Mouse (Mus musculus) liver, postnatal 0 days (tissue): ENCODE results near the gene Lrrc75b. TPM values are rescaled to one million over a fixed set of nuclear protein-coding genes. Genes with fewer than 3 reads are reported as not detected.
A peak's percentile ranks its signal among the peaks of the same experiment; 100 is the strongest.

Source experiments
- ATAC-seq: fragments of 200-750 bp; cut with Nextera tagmentation; 2 replicates; pipeline ENCODE4 v1.8.0; 2017; ENCODE audit warnings: mild to moderate bottlenecking, moderate library complexity
- DNase-seq: peaks from one replicate; pipeline ENCODE4 v3.0.0-alpha.2; 2016
- H3K27ac ChIP-seq: fragments of 300-500 bp; sonication (generic); 2 replicates; pipeline ENCODE4 v1.5.1; 2014; ENCODE audit warnings: antibody characterized with exemption, moderate library complexity, mild to moderate bottlenecking, low read depth
- H3K27me3 ChIP-seq: fragments of 300-500 bp; sonication (generic); 2 replicates; pipeline ENCODE4 v1.6.1; 2014; ENCODE audit warnings: low read length, control low read depth, mixed read lengths; ENCODE audit not compliant: insufficient read depth
- H3K36me3 ChIP-seq: fragments of 300-500 bp; sonication (generic); replicated peaks from 2 replicates; pipeline ENCODE4 v1.6.1; 2014; ENCODE audit warnings: mild to moderate bottlenecking, control low read depth, low read length, moderate library complexity, mixed read lengths; ENCODE audit not compliant: insufficient read depth
- H3K4me1 ChIP-seq: fragments of 300-500 bp; sonication (generic); 2 replicates; pipeline ENCODE4 v1.6.1; 2014; ENCODE audit warnings: antibody characterized with exemption, mild to moderate bottlenecking, control low read depth; ENCODE audit not compliant: insufficient read depth
- H3K4me2 ChIP-seq: fragments of 300-500 bp; sonication (generic); 2 replicates; pipeline ENCODE4 v1.6.1; 2014; ENCODE audit warnings: low read depth, mild to moderate bottlenecking, low read length, moderate library complexity, mixed read lengths
- H3K4me3 ChIP-seq: fragments of 300-500 bp; sonication (generic); 2 replicates; pipeline ENCODE4 v1.5.1; 2014; ENCODE audit warnings: low read depth, low read length
- H3K9ac ChIP-seq: fragments of 300-500 bp; sonication (generic); replicated peaks from 2 replicates; pipeline ENCODE4 v1.6.1; 2014; ENCODE audit warnings: mild to moderate bottlenecking, moderate library complexity
- H3K9me3 ChIP-seq: fragments of 300-500 bp; sonication (generic); 2 replicates; pipeline ENCODE4 v1.6.1; 2016; ENCODE audit warnings: mild to moderate bottlenecking, control low read depth, low read length, mixed read lengths
- CTCF ChIP-seq: sonication (generic); IDR thresholded peaks from 2 replicates; pipeline ENCODE4 v1.5.1; 2016; ENCODE audit warnings: antibody characterized with exemption, low read depth
- EP300 ChIP-seq: IDR thresholded peaks from 2 replicates; pipeline ENCODE4 v1.6.1; 2016; ENCODE audit warnings: antibody characterized with exemption, low read depth, mild to moderate bottlenecking
- WGBS: fragments of 180-500 bp; shearing (Covaris S2); extraction: QIAGEN DNeasy Blood & Tissue Kit; methylation state at CpG from one replicate; pipeline ENCODE4 v1.1.7; 2014; ENCODE audit not compliant: insufficient replicate concordance; 5-methylcytosine and 5-hydroxymethylcytosine counted together
- polyA plus RNA-seq: library from polyadenylated mRNA; unstranded; fragments of >200 nt; fragmentation: Nextera tagmentation; extraction: Ambion mirVana; gene quantifications from 2 replicates; pipeline ENCODE4 v1.2.1, GENCODE M21; 2015

Lrrc75b gene
- polyA plus RNA-seq, 1 experiment from 2014 or later, result 0.05 TPM

GRCm38 (mm10) chr10:75559041-75559675 lies 972 bp downstream of the Lrrc75b start:
- no peak overlapping the region for H3K9ac ChIP-seq
- ATAC-seq (no peak), DNase-seq (no peak)
- H3K27ac ChIP-seq, result no peak overlapping the region
- peaks cover 15% of the 10 kb centered on the region for H3K4me1 ChIP-seq
- 6% methylated on average over 14 of the region's 14 CpGs for WGBS
- no peak overlapping the region for H3K4me3 ChIP-seq
- peaks cover 36% of the 10 kb centered on the region for H3K27me3 ChIP-seq
- TF ChIP-seq CTCF (no peak), EP300 (no peak)
- no peaks in the 10 kb centered on the region for H3K36me3 ChIP-seq
- H3K9me3 ChIP-seq, result no peaks in the 10 kb centered on the region
- H3K4me2 ChIP-seq, result 0 out of 2 replicates have a peak overlapping the region, but pooled peaks have one; percentile 78

GRCm38 (mm10) chr10:75558515-75558914 lies 1.6 kb downstream of the Lrrc75b start:
- no peak for DNase-seq
- TF ChIP-seq EP300 (no peak), CTCF (no peak)
- Histone ChIP-seq H3K27ac (no peak overlapping the region), H3K9ac (no peak overlapping the region), H3K9me3 (no peaks in the 10 kb centered on the region), H3K4me1 (peaks cover 12% of the 10 kb centered on the region), H3K27me3 (peaks cover 36% of the 10 kb centered on the region), H3K36me3 (no peaks in the 10 kb centered on the region), H3K4me3 (no peak overlapping the region), H3K4me2 (no peak overlapping the region)
- 39% methylated on average over 3 of the region's 3 CpGs for WGBS
- no peak for ATAC-seq

GRCm38 (mm10) chr10:75556026-75556425 lies 4.1 kb downstream of the Lrrc75b start:
- ATAC-seq (no peak), DNase-seq (no peak)
- Histone ChIP-seq H3K36me3 (no peaks in the 10 kb centered on the region), H3K4me1 (peaks cover 16% of the 10 kb centered on the region), H3K9me3 (no peaks in the 10 kb centered on the region), H3K9ac (no peak overlapping the region), H3K27ac (no peak overlapping the region), H3K27me3 (peaks cover 27% of the 10 kb centered on the region), H3K4me3 (no peak overlapping the region), H3K4me2 (no peak overlapping the region)
- TF ChIP-seq CTCF, result no peak
- TF ChIP-seq EP300, result no peak
- 76% methylated on average over 9 of the region's 9 CpGs for WGBS

GRCm38 (mm10) chr10:75555557-75555956 lies 4.6 kb downstream of the Lrrc75b start:
- DNase-seq (no peak), ATAC-seq (no peak)
- H3K27ac ChIP-seq, result no peak overlapping the region
- H3K4me3 ChIP-seq, result no peak overlapping the region
- peaks cover 16% of the 10 kb centered on the region for H3K4me1 ChIP-seq
- WGBS, result 79% methylated on average over 6 of the region's 6 CpGs
- H3K9me3 ChIP-seq, result no peaks in the 10 kb centered on the region
- TF ChIP-seq CTCF (no peak), EP300 (no peak)
- no peak overlapping the region for H3K9ac ChIP-seq
- H3K4me2 ChIP-seq, result no peak overlapping the region
- peaks cover 22% of the 10 kb centered on the region for H3K27me3 ChIP-seq
- no peaks in the 10 kb centered on the region for H3K36me3 ChIP-seq

GRCm38 (mm10) chr10:75554090-75554489 lies 6.0 kb downstream of the Lrrc75b start:
- no peaks in the 10 kb centered on the region for H3K9me3 ChIP-seq
- no peak overlapping the region for H3K27ac ChIP-seq
- DNase-seq, result no peak
- peaks cover 8% of the 10 kb centered on the region for H3K27me3 ChIP-seq
- H3K4me2 ChIP-seq, result no peak overlapping the region
- no peak overlapping the region for H3K4me3 ChIP-seq
- ATAC-seq, result no peak
- TF ChIP-seq EP300 (no peak), CTCF (no peak)
- no peak overlapping the region for H3K9ac ChIP-seq
- H3K4me1 ChIP-seq, result peaks cover 14% of the 10 kb centered on the region
- 62% methylated on average over 8 of the region's 8 CpGs for WGBS
- no peaks in the 10 kb centered on the region for H3K36me3 ChIP-seq

GRCm38 (mm10) chr10:75552701-75553450 lies 7.3 kb downstream of the Lrrc75b start:
- Histone ChIP-seq H3K4me1 (peaks cover 17% of the 10 kb centered on the region), H3K36me3 (no peaks in the 10 kb centered on the region), H3K27ac (no peak overlapping the region), H3K4me2 (no peak overlapping the region), H3K9me3 (no peaks in the 10 kb centered on the region), H3K9ac (no peak overlapping the region), H3K4me3 (no peak overlapping the region), H3K27me3 (no peaks in the 10 kb centered on the region)
- DNase-seq (no peak), ATAC-seq (no peak)
- 74% methylated on average over 13 of the region's 13 CpGs for WGBS
- TF ChIP-seq CTCF (no peak), EP300 (no peak)
